Mouse (Mus musculus) ovary, adult 2 months (tissue): ENCODE data around the gene Trpm1. TPM values are rescaled to one million over a fixed set of nuclear protein-coding genes. Genes with fewer than 3 reads are reported as not detected.

ENCODE experiments used
- polyA plus RNA-seq: library from polyadenylated mRNA; depleted of rRNA; stranded (reverse); fragments of >200 nt; gene quantifications from 2 replicates; pipeline ENCODE4 v1.2.3, GENCODE M21; 2012; rRNA removed

Gene Trpm1
- polyA plus RNA-seq, result 0.05 and 0.26 TPM in 2 replicates

DNA sequence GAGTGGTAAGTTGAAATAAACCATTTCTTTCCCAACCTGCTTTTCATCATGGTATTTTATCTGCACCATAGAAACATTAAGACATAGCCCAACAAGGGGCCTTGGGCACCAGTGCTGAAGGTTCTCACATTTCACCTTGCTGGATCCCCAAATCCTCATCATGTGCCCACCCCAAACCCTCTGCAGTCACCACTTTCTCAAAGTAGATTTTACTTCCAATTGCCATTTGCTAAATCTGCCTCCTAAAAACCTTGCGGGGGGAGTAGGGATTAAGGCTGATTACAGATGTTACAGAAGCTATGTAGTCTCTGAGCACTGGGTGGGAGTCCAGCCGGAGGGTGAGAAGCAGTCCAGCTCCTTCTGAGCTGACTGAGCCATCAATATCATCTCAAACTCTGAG lies at the start of gene Trpm1:
Trpm1 (plus strand) TSS at position 301 of the 400 bp plus-strand sequence.

GRCm38 (mm10) chr7:64287414-64288091 lies 133.9 kb downstream of the Trpm1 start, which contains the start of gene Mtmr10:
Mtmr10 (plus strand) TSS chr7:64287653.

Other genes starting within 250 kb of the Trpm1 start
- not detected in 2 replicates for gene E030018B13Rik, start 237.0 kb upstream of the Trpm1 start, polyA plus RNA-seq
- 55.5 and 66.4 TPM in 2 replicates for gene Klf13, start 214.9 kb upstream of the Trpm1 start, polyA plus RNA-seq
- gene Mtmr10, start 133.8 kb downstream of the Trpm1 start, polyA plus RNA-seq, result 5.8 and 6.3 TPM in 2 replicates
- 3.6 and 4.4 TPM in 2 replicates for gene Fan1, start 220.3 kb downstream of the Trpm1 start, polyA plus RNA-seq
- gene Mphosph10, start 238.4 kb downstream of the Trpm1 start, polyA plus RNA-seq, result 0.30 and 0.44 TPM in 2 replicates
- 13.7 and 17.5 TPM in 2 replicates for gene Mcee, start 238.8 kb downstream of the Trpm1 start, polyA plus RNA-seq